Mouse (Mus musculus) heart, postnatal 25 days (tissue): ENCODE data around the gene Slc22a1. TPM values are rescaled to one million over a fixed set of nuclear protein-coding genes. Genes with fewer than 3 reads are reported as not detected.
A peak's percentile ranks its signal among the peaks of the same experiment; 100 is the strongest.
"Not testable (repeated sequence)": the region's sequence is repeated elsewhere in the genome, so short reads cannot be mapped to it uniquely, and the experiment has no call there.

ENCODE experiments used
- DNase-seq: peaks from one replicate; pipeline ENCODE4 v3.0.0; 2022; ENCODE audit warnings: low spot score
- intact Hi-C: fragments of 180-260 bp; cut with DNase I; formaldehyde crosslinking; loops from one replicate; pipeline ENCODE4 v1.15.1; 2025
- total RNA-seq, 2 experiments: library from RNA; stranded (reverse); gene quantifications; 2 replicates each; pipeline ENCODE4 v1.2.3; 2021

Slc22a1 gene
- total RNA-seq, 2 experiments from 2014 or later, result 11.3 to 12.8 TPM

DNA sequence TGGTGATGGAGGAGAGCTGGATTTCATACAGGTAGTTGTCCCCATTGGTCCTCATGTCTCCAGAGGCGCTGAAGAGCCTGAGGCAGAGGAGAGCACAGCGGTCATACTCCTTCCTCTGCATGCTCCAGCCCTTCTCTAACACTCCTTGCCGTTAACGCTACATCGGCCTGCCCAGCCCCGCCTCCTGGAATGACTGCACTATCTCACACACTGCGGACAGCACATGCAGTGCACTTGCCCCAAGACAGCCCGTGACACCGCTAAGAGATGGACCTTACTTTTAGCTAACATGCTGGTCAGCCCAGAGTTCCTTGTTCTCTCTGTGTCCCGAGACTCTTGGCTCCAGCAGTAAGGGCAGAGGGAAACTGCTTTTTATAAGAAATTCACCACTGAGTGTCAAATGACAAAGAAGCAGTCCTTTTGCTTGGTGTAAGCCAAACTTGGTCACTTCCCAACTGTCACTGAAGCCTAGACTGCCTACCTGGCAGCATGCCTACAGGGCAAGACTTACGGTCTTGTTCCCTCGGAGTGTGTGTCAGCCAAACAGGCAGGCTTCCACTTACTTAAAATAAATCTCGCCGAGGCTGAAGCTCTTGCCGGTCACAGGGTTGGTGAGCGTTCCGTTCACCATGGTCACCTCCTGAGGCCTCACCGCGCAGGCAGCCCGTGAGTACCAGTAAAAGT lies 12.9 kb upstream of the Slc22a1 start:
- peak; percentile 39 for DNase-seq
- intact Hi-C loops, result no loop called here

DNA sequence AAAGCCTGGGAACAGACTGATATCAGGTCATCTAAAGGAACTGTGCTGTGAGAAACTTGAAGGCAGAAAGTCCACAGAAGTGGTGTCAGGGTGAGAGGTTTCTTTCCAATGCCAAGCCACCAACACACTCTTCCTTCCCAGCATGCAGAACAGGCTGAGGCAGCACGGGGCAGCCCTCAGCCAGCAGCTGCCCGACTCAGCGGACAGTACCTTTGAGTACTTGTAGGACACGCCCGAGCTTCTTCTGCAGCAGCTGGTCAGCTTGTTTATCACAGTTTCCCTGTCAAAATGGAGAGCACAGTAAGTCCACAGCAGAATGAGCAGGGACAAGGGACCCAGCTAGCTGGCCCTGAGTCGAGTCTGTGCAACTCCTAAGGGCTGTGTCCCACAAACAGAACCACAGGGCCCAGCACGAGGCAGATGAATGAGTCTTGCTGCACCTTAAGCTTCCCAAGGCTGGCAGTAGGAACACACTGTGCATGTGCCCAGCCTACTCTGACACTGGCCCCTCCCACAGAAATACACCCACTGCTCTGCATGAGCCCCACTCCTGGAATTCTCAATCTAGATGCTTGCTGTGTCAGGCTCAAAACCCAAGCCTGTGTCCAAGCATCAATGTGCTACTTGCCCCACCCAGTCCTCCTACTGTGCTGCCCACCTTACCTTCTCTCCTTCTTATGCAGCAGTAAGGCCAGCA lies 9.4 kb upstream of the Slc22a1 start:
- intact Hi-C loops, result no loop called here

DNA sequence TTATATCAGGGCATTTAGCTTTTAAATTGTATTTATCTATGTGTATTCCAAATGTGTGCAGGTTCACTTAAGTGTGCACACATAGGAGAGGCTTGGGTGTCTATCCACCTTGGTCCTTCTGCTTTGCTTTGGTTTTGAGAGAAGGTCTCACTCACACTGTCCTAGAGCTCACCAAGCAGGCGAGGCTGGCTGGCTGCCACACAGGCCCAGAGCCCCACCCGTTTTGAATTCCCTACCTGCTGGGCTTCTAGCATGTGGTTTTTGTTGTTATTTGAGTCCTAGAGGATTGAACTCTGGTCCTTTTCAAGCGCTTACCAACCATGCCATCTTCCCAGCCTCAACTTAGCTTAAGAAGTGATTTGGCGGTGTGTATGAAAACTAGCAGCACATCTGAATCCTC lies 8.8 kb upstream of the Slc22a1 start:
- intact Hi-C loops, result no loop called here

More for the DNA sequence above, 9.4 kb upstream of the Slc22a1 start:
- DNase-seq, result no peak

DNA sequence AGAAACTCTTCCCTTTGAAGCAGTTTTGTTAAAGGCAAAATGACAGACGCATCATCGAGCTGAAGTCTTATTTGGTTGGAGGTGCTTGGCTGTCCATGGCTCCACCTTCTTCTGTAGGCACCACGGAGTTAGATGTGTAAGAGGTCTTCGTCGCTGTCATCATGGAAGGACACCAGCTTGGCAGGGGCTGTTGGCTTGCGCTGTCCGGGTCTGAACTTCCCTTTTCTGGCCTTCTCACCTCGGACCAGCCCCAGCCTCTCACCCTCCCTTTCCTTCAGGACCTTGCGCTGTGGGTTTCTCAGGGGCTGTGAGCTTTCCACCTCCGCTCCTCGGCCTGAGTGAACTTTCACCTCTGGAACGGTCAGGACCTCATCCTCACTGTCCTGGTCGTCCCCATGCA lies 8.0 kb upstream of the Slc22a1 start:
- intact Hi-C loops, result no loop called here
- DNase-seq, result no peak

More for the DNA sequence above, 8.8 kb upstream of the Slc22a1 start:
- DNase-seq, result no peak

DNA sequence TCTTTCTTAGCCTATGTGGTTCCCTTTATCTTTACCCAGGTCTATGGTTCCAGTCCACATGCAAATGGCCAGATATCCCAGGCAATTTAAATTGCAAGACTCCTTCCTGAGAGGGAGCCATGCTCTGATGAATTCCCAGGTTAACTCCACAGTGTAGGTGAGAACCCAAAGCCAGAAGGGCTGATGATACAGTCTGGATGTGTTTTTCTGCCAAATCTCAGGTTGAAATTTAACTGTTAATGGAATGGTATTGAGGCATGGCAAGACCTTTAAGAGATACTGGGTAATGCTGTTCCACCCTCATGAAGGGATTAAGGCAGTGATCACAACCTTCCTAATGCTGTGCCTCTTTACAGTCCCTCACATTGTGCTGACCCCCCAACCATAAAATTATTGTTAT lies 2.6 kb upstream of the Slc22a1 start:
- no peak for DNase-seq
- intact Hi-C loops, result no loop called here

DNA sequence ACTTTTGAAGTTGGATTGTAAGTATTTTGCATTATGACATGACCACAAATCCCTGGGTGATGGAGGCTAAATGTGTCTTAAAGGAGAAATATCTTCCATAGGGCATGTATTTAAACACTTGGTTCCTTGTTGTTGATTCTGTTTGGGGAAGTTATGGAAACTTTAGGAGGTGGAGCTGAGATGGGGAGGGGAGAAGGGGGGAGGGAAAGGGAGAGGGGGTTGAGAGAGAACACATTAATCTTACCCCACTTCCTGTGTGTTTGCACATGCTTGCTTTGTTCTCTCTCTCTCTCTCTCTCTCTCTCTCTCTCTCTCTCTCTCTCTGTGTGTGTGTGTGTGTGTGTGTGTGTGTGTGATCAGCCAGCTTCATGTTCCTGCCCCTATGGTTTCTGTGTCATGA lies 1.5 kb upstream of the Slc22a1 start:
- DNase-seq, result no peak
- intact Hi-C loops, result no loop called here

DNA sequence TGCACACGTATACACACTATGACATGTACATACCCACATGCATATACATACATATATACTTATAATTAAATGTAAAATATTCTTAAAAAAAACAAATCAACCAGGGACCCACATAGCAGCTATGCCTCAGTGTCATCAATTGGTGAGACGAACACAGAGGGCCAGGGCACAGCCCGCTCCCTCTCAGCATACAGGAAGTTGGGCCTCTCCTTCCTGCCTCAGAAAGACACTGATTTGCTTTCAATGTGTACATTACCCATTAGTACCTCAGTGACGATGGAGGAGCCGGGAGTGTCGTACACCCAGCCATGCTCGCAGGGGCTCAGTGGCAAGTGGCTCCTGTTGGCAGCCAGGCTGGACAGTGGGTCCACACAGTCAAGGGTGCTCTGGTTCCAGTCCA lies 649 bp downstream of the Slc22a1 start:
- DNase-seq, intact Hi-C loops: not testable (repeated sequence)

DNA sequence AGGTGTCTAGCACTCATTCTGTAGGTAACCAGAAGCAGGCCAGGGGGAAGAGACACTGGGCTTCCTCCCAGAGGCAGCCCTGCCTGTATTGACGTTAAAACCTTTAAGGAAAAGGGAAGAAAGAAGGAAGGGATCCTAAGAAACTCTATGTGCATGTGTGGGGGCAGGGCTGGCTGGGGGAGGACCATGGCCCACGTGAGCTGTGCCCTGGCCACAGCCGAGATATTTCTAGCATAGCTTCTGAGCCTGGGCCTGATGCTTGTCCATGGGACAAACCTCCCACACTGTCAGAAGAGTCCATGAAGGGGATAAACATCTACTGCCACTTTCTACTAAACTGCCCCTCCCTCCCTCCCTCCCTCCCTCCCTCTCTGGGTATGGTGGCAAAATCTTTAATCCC lies 1.8 kb downstream of the Slc22a1 start:
- no peak for DNase-seq

DNA sequence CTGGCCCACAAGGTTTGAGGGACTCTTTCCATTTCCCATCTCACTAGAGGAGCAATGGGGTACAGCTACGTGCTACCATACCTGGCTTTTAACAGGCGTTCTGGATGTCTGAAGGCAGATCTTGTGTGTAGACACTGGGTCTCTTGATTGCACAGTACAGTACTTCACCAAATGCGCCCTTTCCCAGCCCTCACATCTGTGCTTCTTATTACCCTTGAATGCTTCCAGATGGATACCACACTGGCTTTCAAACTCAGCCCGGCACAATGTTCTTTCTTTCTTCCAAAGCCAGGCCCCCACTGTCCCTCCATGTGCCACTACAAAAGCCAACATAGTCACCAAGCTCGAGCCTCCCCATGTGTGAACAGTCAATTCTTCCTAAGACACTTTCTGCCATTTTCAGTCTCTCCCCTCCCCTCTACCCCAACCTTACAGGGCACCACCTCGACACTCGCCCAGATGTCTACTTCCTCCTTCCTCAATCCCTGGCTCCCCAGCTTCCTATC lies 3.3 kb downstream of the Slc22a1 start:
- intact Hi-C loops, result no loop called here
- no peak for DNase-seq

More for the DNA sequence above, 1.8 kb downstream of the Slc22a1 start:
- intact Hi-C loops, result no loop called here

DNA sequence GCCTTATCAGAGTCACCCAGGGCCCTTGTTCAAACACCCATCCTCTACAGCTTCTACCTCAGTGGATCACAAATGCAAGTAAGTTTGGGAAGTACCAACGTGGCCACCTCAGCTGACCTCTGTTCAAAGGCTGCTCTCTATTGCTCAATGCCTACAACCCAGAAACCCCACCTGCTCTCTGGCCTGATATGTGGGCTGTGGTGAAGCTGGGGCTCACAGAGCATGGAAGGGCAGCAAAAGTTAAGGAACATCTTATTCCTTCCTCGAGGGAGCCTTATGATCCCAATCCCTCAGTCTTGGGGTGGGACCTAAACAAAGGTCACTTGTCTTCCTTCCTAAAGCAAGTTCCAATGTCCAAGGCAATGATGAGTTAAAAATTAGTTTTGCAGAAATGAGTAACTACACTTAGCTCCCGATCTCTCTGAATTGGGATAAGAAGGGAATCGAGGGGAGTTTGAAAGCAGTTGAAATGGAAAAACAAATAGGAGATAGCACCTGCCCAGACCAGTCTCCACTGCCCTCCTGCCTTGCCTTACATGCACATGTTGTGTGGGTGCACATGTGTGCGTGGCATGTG lies 4.5 kb downstream of the Slc22a1 start:
- intact Hi-C loops, result no loop called here
- DNase-seq, result no peak

DNA sequence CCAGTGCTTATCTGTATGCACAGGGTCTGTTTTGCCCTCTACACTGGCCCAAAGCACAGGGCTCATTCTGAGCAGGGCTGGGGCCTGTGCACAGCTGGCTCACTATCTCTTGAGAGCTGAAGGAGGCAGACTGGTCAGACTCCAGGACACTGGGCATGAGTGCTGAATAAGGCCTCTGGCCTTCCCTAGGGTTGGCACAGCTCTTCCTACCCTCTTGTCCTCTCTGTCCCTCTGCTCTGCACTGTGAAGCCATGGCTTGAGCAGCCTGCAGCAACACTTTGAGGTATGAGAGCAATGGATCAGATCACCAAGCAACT lies 6.3 kb downstream of the Slc22a1 start:
- intact Hi-C loops, result no loop called here
- DNase-seq, result no peak

DNA sequence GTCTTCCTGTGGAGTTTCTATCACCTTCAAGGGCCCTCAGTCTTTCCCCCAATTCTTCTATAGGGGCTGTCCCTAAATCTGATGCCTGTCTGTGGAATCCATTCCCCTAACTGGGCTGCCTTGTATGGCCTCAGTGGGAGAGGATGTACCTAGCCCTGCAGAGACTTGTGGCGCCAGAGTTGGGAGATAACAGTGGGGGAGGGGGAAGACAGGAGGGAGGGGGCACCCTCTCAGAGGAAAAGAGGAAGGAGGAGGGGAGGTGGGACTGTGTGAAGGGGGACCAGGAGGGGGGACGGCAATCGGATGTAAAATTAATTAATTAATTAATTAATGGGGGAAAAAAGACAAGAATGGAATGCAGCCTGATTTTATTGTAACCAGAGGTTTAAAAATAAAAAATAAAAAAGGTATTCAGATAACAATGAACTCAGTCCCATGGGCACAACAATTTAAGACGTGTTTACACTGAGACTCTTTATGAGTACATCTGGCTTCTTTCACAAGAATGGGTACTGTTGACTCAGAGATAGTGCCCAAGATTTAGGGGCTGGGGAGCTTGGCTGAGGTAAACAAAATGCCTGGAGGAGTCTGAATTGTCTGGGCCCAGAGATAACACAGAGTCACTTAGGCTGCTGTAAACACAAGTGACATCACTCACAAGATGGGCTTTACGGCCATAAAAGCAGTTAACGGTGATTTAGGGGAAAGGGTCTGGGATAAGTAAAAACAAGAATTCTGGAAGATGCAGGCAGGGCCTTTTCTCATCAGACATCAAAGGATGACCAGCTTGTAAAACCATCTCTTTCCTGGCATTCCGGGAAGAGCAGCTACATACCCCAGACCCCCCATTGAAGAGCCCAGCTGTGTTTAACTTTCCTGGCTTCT lies 6.9 kb downstream of the Slc22a1 start:
- intact Hi-C loops, result no loop called here
- no peak for DNase-seq

DNA sequence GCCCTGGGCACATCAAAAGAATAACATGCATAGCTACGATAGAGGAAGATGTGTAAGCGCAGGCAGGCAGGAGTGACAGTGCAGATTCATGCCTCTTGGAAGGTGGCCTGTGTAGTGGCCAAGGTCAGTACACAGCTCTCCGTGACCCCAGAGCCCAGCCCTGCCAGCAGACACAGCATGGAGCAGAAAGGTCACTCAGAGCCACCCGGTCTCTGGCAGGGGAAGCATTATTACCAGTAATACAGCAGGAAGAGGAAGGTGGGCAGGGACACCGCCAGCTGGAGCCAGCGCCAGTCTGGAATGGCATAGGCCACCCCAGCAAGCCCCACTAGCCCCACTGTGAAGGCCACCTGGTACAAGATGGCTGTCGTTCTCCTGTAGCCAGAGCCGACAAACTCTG lies 11.5 kb downstream of the Slc22a1 start:
- intact Hi-C loops, result no loop called here
- DNase-seq, result no peak

DNA sequence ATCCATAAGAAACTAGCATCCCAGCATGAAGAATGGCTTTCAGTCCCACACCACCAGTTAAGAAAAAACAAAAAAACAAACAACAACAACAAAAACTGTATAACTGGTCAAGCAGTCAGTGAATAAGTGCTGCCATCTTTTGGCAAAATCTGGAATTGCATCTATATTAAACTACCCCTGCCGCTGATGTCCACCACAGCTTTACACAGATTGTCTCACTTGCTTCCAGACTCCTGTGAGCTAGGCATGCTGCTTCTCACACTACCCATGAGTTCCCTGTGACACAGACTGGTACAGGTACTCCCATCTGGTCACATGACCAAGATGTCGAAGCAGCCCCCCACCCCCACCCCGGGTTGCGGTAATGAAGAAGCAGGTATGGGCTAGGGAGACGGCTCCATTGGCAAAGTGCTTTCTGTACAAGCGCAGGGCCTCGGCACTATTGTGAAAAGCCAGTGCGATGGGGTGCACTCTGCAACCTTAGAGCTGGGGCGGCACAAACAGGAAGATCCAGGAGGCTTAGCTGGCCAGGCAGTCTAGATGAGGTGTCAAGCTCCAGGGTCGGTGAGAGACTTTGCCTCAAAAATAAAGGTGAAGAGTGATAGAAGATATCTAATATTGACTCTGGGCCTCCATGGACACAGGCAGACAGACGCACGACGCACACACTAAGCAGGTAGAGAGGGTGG lies 14.9 kb downstream of the Slc22a1 start:
- intact Hi-C loops, result loop anchor here (2.0 kb wide), 1 partner anchor 150 kb away; no protein-coding TSS in a partner anchor
- no peak for DNase-seq

DNA sequence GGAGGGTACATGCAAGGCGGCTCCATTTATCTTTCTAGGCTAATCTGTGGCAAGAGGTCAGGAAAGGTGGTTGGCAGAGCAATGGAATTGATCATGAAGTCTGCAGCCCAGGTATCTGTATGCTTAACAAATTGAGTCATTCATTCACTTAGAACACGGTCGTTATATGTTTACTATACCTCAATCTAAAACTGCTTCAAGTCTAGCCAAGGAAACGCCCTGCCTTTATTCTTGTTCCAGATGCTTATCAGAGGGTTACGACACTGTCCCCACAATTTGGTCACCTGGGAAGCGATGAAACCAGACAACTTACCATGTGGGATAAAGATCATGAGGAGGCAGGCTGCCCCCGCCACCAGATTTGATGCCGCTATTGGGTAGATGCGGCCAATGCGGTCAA lies 16.4 kb downstream of the Slc22a1 start:
- intact Hi-C loops, result loop anchor here (1.0 kb wide), 2 partner anchors 125 to 243 kb away; no protein-coding TSS in a partner anchor
- DNase-seq, result no peak

DNA sequence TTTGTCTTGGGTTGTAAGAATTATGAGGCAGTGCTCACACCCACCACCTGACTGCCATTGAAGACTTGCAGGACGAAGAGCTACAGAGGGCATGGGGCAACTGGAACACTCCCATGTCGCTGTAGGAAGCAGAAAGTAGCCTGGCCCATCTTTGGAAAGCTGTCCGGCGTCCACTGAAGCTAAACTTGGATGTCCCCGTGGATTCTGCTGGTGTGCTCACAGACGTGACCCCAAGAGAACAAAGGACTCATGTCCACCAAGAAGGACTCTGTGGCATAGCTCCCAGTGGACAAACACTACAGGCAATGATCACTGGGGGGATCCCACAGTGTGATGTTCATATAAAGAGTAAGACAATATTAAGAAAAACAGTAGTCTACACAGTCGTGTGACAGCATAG lies 16.8 kb downstream of the Slc22a1 start:
- intact Hi-C loops, result loop anchor here (1.0 kb wide), 2 partner anchors 124 to 242 kb away; no protein-coding TSS in a partner anchor
- no peak for DNase-seq

DNA sequence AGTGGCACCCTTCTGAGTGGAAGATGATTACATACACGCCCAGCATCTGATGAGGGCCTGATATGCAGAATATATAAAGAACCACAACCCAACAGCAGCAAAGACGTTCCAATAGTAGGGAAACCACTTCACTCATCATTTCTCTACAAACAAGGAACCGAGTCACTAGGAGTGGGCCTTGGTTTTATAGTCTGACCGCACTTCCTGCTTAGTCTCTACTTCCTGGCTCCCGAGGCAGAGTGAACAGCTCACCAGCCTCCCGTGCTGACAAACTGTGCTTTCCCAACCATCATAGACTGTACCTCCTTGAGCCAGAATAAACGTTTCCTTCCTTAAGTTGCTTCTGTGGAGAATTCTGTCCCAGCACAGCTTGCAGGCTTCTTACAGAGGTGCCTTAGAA lies 19.8 kb downstream of the Slc22a1 start:
- intact Hi-C loops, result no loop called here
- no peak for DNase-seq

DNA sequence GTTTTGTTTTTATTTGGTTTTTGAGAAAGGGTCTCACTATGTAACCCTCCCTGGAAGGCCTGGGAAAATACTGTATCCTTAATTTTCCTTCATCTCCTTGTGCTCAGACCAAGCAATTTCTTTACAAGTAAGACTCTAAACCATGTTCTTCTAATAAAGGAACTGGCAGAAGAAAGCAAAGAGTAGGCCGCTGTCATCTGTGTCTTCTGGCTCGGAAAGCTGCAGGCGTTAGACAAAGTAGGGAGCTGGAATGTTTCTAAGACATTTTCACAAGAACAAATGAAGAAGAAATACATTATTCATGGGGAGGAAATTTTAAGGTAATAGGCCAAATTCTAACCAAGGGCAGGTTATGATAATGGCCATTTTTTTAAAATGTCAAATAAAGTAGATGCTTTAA lies 21.6 kb downstream of the Slc22a1 start:
- no peak for DNase-seq
- intact Hi-C loops, result no loop called here

DNA sequence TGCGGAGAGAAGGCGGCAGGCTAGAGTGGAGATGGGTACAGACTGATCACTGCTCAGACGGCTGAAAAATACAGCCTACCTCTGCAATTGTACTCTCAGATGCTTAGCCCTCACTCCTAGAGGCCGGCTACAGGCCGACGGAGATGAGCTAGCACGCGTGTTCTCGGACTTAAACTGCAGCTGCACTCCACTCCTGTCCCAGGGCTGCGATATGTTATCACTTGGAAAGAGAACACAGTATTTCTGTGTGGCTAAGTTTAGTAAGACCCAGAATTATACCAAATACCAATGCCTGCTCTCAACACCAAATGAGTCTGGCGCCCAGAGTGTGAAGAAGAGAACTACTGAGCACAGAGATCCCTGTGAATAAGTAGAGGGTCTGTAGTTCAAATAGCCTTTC lies 23.0 kb downstream of the Slc22a1 start:
- intact Hi-C loops, result no loop called here
- DNase-seq, result no peak

DNA sequence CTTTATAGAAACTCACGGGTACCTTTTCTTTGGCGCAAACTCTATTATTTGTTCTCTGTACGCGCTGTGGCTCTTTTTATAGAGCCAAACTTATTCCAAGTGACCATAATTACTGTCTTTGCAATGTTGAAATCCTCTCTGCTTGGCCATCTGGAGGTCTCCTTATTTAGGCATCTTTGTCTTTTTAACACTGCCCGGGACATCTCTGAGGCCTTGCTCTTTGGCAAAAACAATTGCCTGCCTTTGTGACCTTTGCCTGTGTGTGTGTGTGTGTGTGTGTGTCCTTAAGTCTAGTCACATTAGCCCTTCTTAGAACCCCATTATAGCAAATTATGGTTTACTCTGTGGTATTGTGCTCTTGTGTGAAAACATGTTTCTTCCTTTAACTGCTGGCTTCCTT lies 30.2 kb downstream of the Slc22a1 start:
- no peak for DNase-seq
- intact Hi-C loops, result loop anchor here (5.0 kb wide), 1 partner anchor 68 kb away; no protein-coding TSS in a partner anchor
